8 mouse cellular contexts compared by ENCODE assay signal in the genomic region with DNA sequence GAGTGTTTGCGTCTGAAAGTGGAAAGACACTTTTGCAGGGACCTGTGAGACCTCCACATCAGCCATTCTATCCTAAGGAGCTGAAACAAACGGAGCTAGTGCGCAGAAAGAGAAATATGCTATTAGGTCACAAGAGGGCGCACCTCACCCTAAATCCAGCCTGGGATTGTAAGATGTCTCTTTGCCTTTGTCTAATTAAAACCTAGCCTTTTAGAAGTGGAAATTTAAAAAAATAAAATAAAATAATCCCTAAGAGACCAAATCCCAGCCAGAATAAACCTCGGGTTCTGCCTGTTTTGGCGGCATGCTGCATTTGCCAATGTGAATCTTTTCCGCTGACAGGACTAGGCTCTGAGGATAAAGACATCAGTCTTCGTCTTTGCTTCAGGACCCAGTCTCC. TPM values are rescaled to one million over a fixed set of nuclear protein-coding genes. Genes with fewer than 3 reads are reported as not detected.
DNase-seq lines count a peak whose midpoint lies in the region; ATAC-seq and TF ChIP-seq lines count a peak whose summit lies in the region.
"Had no signal": no experiment of that assay in that cellular context is flagged by ENCODE, and none has a peak within 500 bp of the region (broad histone marks: within the 10 kb centered on the region; RNA-seq: fewer than 3 reads in every experiment).

No protein-coding gene starts in this region.

- H3K27ac ChIP-seq in kidney, adult 2 months (ENCODE audit: insufficient read depth, low read depth, low read length) = no peak overlapping the region
- H3K27ac ChIP-seq in kidney, embryonic 14.5 days (ENCODE audit: low read depth, low read length) = no peak overlapping the region
- H3K27ac ChIP-seq: macrophage had no signal

- no peak overlapping the region for H3K9ac ChIP-seq in kidney, embryonic 14.5 days (ENCODE audit: low read depth, low read length)

- no peak overlapping the region for H3K4me2 ChIP-seq in kidney, embryonic 14.5 days (replicated peaks; ENCODE audit: low read depth, low read length)

- peak; percentile 68 for TF ChIP-seq CTCF in kidney, adult 2 months (conservative IDR thresholded peaks at IDR 0.05; ENCODE audit: insufficient read depth, insufficient read length, low read depth, low read length)

- no peak overlapping the region for H3K4me3 ChIP-seq in kidney, adult 2 months (ENCODE audit: insufficient read depth, low read depth, low read length)
- no peak overlapping the region for H3K4me3 ChIP-seq in kidney, embryonic 14.5 days (ENCODE audit: low read length)

- no peak for TF ChIP-seq POLR2A in kidney, adult 2 months (IDR thresholded peaks at IDR 0.05; ENCODE audit: low read depth, low read length)

- no peaks in the 10 kb centered on the region for H3K27me3 ChIP-seq in kidney, adult 2 months (replicated peaks; ENCODE audit: control insufficient read depth, insufficient read depth, low read length)
- H3K27me3 ChIP-seq in kidney, embryonic 14.5 days (ENCODE audit: control insufficient read depth, insufficient read depth, low read length) = no peaks in the 10 kb centered on the region

- peaks cover 15% of the 10 kb centered on the region for H3K4me1 ChIP-seq in kidney, adult 2 months (ENCODE audit: control insufficient read depth, insufficient read depth, low read length)
- H3K4me1 ChIP-seq in kidney, embryonic 14.5 days (ENCODE audit: control insufficient read depth, insufficient read depth, low read length) = peaks cover 24% of the 10 kb centered on the region

- H3K9me3 ChIP-seq in kidney, embryonic 14.5 days (ENCODE audit: control insufficient read depth, low read length) = no peaks in the 10 kb centered on the region

- no peak for ATAC-seq in kidney, embryonic 14.5 days (ENCODE audit: low FRiP score, low TSS enrichment)
- ATAC-seq in activated CD4-positive, CD25-positive, alpha-beta regulatory T cell, adult 4 months = no peak

- no peaks in the 10 kb centered on the region for H3K36me3 ChIP-seq in kidney, adult 2 months (ENCODE audit: control insufficient read depth, insufficient read depth, low read length)
- no peaks in the 10 kb centered on the region for H3K36me3 ChIP-seq in kidney, embryonic 14.5 days (ENCODE audit: control insufficient read depth, insufficient read depth, low read length)

- DNase-seq in kidney, adult 2 months = peak; percentile 65
- DNase-seq in MN1 (ENCODE audit: low spot score) = peak; percentile 79
- DNase-seq in cerebellum, adult 8-10 months = peak; percentile 60
- peak; percentile 82 for DNase-seq in induced T-regulatory cell, adult 2 months (ENCODE audit: low read depth)
- DNase-seq in lung, postnatal 4 days = peak; percentile 23 to 53

- WGBS in kidney, adult 2 months = 22% methylated on average over 8 of the region's 8 CpGs
- WGBS in kidney, embryonic 14.5 days = 18% methylated on average over 8 of the region's 8 CpGs

RNA-seq across cellular contexts. Expression of gene Zscan20, which starts 3.4 kb away (rescaled TPM):
- polyA plus RNA-seq in kidney, adult 2 months (2012; rRNA removed) = 2.3 and 2.6 TPM in 2 replicates
- 3.2 and 4.4 TPM in 2 replicates for polyA plus RNA-seq in kidney, embryonic 14.5 days (2014; fragmentation: Nextera tagmentation; extraction: Ambion mirVana)
- polyA plus RNA-seq in activated CD4-positive, CD25-positive, alpha-beta regulatory T cell, adult 4 months (2017; shearing (Covaris generic)) = 1 to 10 TPM; 1.4 to 4.3 TPM

RNA-seq across cellular contexts. Expression of gene Tlr12, which starts 5.1 kb away (rescaled TPM):
- 14.3 and 16.1 TPM in 2 replicates for polyA plus RNA-seq in kidney, adult 2 months (2012; rRNA removed)
- polyA plus RNA-seq in kidney, embryonic 14.5 days (2014; fragmentation: Nextera tagmentation; extraction: Ambion mirVana) = 0.91 and 1.1 TPM in 2 replicates
- 1 to 10 TPM in 1 of 2 experiments, under 1 TPM in 1; 0.45 to 1.3 TPM for polyA plus RNA-seq in activated CD4-positive, CD25-positive, alpha-beta regulatory T cell, adult 4 months (2017; shearing (Covaris generic))

RNA-seq across cellular contexts. Expression of gene Phc2, which starts 41.2 kb away (rescaled TPM):
- polyA plus RNA-seq in kidney, adult 2 months (2012; rRNA removed) = 64.6 and 69.5 TPM in 2 replicates
- 46.6 and 50.2 TPM in 2 replicates for polyA plus RNA-seq in kidney, embryonic 14.5 days (2014; fragmentation: Nextera tagmentation; extraction: Ambion mirVana)
- polyA plus RNA-seq in activated CD4-positive, CD25-positive, alpha-beta regulatory T cell, adult 4 months (2017; shearing (Covaris generic)) = 10 to 100 TPM; 12.2 to 14.2 TPM
